Mouse (Mus musculus) hindbrain, postnatal 0 days (tissue): ENCODE results near the gene Zpbp. TPM values are rescaled to one million over a fixed set of nuclear protein-coding genes. Genes with fewer than 3 reads are reported as not detected.

ENCODE experiments used
- ATAC-seq: fragments of 200-750 bp; cut with Nextera tagmentation; 2 replicates; pipeline ENCODE4 v1.8.0; 2017; ENCODE audit warnings: mild to moderate bottlenecking, moderate TSS enrichment, moderate library complexity
- DNase-seq: peaks from one replicate; pipeline ENCODE4 v3.0.0-alpha.2; 2015; ENCODE audit warnings: low spot score
- H3K27ac ChIP-seq: fragments of 300-500 bp; sonication (generic); 2 replicates; pipeline ENCODE4 v1.5.1; 2014; ENCODE audit warnings: mild to moderate bottlenecking
- H3K27me3 ChIP-seq: fragments of 300-500 bp; sonication (generic); 2 replicates; pipeline ENCODE4 v1.6.1; 2014; ENCODE audit warnings: low read length, mixed read lengths; ENCODE audit not compliant: insufficient read depth
- H3K36me3 ChIP-seq: fragments of 300-500 bp; sonication (generic); 2 replicates; pipeline ENCODE4 v1.6.1; 2014; ENCODE audit warnings: low read length, mixed read lengths; ENCODE audit not compliant: insufficient read depth
- H3K4me1 ChIP-seq: fragments of 300-500 bp; sonication (generic); 2 replicates; pipeline ENCODE4 v1.6.1; 2014; ENCODE audit warnings: antibody characterized with exemption, low read length, mixed read lengths; ENCODE audit not compliant: insufficient read depth
- H3K4me2 ChIP-seq: fragments of 300-500 bp; sonication (generic); 2 replicates; pipeline ENCODE4 v1.6.1; 2014; ENCODE audit warnings: low read depth, mild to moderate bottlenecking, low read length, moderate library complexity, mixed read lengths
- H3K4me3 ChIP-seq: fragments of 300-500 bp; sonication (generic); 2 replicates; pipeline ENCODE4 v1.5.1; 2014; ENCODE audit warnings: low read length
- H3K9ac ChIP-seq: fragments of 300-500 bp; sonication (generic); replicated peaks from 2 replicates; pipeline ENCODE4 v1.6.1; 2014; ENCODE audit warnings: mild to moderate bottlenecking, low read length, moderate library complexity, mixed read lengths
- H3K9me3 ChIP-seq: fragments of 300-500 bp; sonication (generic); 2 replicates; pipeline ENCODE4 v1.6.1; 2016; ENCODE audit warnings: low read length, mixed read lengths
- CTCF ChIP-seq: IDR thresholded peaks from 2 replicates; pipeline ENCODE4 v1.5.1; 2016; ENCODE audit warnings: antibody characterized with exemption, control low read depth, low read depth
- WGBS: fragments of 180-500 bp; shearing (Covaris S2); extraction: QIAGEN DNeasy Blood & Tissue Kit; methylation state at CpG from one replicate; pipeline ENCODE4 v1.1.7; 2014; 5-methylcytosine and 5-hydroxymethylcytosine counted together
- polyA plus RNA-seq: library from polyadenylated mRNA; unstranded; fragments of >200 nt; fragmentation: Nextera tagmentation; extraction: Ambion mirVana; gene quantifications from 2 replicates; pipeline ENCODE4 v1.2.1, GENCODE M21; 2015
- total RNA-seq: library from RNA; depleted of rRNA; stranded (reverse); fragments of >200 nt; gene quantifications from 2 replicates; pipeline ENCODE4 v1.2.3, GENCODE M21; 2014; rRNA removed

The Zpbp gene
- total RNA-seq (3.2 and 3.4 TPM in 2 replicates), polyA plus RNA-seq (2.4 and 2.7 TPM in 2 replicates)

DNA sequence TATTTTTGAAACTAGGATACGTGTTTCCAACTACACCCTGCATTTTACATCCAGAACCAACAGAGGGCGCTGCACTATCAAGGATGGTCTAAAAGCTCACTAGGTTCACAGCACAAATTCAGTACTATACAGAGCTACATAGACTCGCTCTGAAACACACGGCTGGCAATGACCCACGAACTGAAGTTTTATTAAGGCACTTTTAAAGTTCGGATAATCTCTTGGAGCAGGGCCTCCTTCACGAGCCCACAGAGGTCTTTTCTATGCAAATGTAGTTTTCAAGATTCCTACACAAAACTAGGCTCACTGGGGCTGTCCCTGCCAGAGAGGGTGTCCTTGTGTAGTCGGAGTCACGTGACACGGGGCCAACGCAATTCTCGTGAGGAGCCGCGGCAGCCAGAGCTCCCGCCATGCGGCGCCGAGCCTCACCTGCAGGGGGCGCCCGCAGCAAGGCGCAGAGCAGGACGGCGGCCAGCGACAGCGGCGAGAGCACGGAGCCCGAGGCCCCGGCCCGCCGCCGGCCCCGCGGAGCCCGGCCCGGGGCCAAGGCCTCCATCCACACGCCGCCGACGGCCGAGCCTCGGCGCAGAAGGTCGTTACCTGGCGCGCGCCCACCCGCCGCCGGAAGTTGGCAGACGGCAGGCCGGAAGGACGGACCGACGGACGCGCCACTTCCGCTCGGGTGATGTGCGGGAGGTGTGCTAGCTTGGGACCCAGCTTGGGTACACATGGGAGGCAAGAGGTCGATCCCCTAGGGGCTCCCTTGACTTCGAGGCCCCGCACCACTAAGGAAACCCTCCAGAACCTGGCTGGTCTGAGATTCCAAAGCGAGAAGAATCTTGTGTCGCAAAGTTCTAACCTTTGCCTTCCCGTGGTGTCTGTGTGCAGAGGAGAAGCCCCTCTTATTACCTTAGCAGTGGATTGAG is at the start of gene Zpbp, which contains the start of gene Spata48:
Gene Zpbp, minus strand, starts transcription at position 774 of the 926 bp plus-strand sequence.
Gene Spata48, plus strand, starts transcription at position 460 of the 926 bp plus-strand sequence.
- H3K4me3 ChIP-seq = peak within 1 kb of the TSS; percentile 66
- no peaks in the 10 kb centered on the region for H3K27me3 ChIP-seq
- no peaks in the 10 kb centered on the region for H3K9me3 ChIP-seq
- peak within 1 kb of the TSS; percentile 72 for H3K4me2 ChIP-seq
- 4% methylated on average over 65 of the region's 66 CpGs for WGBS
- peak; percentile 97 for ATAC-seq
- peak within 1 kb of the TSS; percentile 75 for H3K9ac ChIP-seq
- DNase-seq = peak; percentile 94
- peaks cover 5% of the 10 kb centered on the region; the same call in 1 of the 2 replicates for H3K4me1 ChIP-seq
- TF ChIP-seq CTCF = peak; percentile 80
- H3K27ac ChIP-seq = peak within 1 kb of the TSS; percentile 89
- no peaks in the 10 kb centered on the region for H3K36me3 ChIP-seq

GRCm38 (mm10) chr11:11509413-11509812 is 47.2 kb upstream of the Zpbp start:
- H3K27me3 ChIP-seq = no peaks in the 10 kb centered on the region
- no peak overlapping the region for H3K4me2 ChIP-seq
- no peak overlapping the region for H3K9ac ChIP-seq
- no peak overlapping the region for H3K27ac ChIP-seq
- no peak for DNase-seq
- no peaks in the 10 kb centered on the region for H3K4me1 ChIP-seq
- no peaks in the 10 kb centered on the region for H3K36me3 ChIP-seq
- 76% methylated on average over 2 of the region's 2 CpGs for WGBS
- ATAC-seq = no peak
- no peak for TF ChIP-seq CTCF
- H3K4me3 ChIP-seq = no peak overlapping the region
- H3K9me3 ChIP-seq = no peaks in the 10 kb centered on the region

DNA sequence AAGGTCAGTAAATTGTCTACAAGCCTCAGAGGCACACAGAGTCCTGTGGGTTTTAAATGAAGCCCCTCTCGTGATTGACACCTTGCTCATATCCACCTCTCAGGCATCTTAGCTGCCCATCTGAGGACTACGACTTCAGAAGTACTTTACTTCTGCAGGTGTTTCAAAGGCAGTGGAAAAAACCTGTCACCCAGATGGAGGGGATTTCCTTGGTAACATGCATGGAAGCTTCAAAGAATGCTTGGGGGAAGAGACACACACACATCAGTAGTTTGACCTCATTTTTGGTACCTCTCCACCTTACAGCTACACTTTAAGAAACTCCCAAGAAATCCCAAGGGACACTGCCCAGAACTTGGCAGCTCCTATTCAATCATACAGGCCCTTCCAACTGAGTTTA is 44.0 kb upstream of the Zpbp start:
- WGBS = 71% methylated on average over 2 of the region's 2 CpGs
- Histone ChIP-seq H3K27me3 (no peaks in the 10 kb centered on the region), H3K9ac (no peak overlapping the region), H3K4me3 (no peak overlapping the region), H3K27ac (no peak overlapping the region), H3K36me3 (no peaks in the 10 kb centered on the region), H3K9me3 (no peaks in the 10 kb centered on the region), H3K4me2 (no peak overlapping the region), H3K4me1 (no peaks in the 10 kb centered on the region)
- DNase-seq = no peak
- no peak for TF ChIP-seq CTCF
- no peak for ATAC-seq

- H3K36me3 ChIP-seq = no peaks in the 10 kb centered on the region
- H3K27me3 ChIP-seq = no peaks in the 10 kb centered on the region
- no peaks in the 10 kb centered on the region for H3K9me3 ChIP-seq
- no peak overlapping the region for H3K4me2 ChIP-seq
- ATAC-seq (no peak), DNase-seq (peak; percentile 62)
- H3K4me1 ChIP-seq = no peaks in the 10 kb centered on the region
- 23% methylated on average over 10 of the region's 10 CpGs for WGBS
- H3K9ac ChIP-seq = no peak overlapping the region
- H3K4me3 ChIP-seq = no peak overlapping the region
- TF ChIP-seq CTCF = peak; percentile 73
- H3K27ac ChIP-seq = no peak overlapping the region
These were observed 37.7 kb upstream of the Zpbp start for GRCm38 (mm10) chr11:11499944-11500343.

DNA sequence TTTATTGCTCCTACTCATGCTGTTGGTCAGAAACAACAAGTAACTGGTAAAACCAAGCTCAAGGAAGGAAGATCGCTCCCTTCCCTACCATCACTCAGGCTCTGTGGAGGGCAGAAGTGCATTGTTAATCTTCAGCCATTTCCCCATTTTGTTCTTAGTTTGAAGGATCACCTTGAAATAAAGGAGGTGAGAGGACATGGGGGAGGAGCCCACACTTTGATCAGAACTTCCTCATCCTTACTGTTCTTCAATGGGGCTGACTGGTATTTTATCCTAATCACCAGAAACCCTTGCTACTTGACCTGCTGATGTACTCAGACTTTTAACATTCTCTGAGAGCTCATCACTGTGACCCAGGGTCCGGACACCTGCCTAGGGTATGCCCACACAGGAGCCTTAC is 33.5 kb upstream of the Zpbp start:
- H3K9ac ChIP-seq = no peak overlapping the region
- no peaks in the 10 kb centered on the region for H3K4me1 ChIP-seq
- H3K4me3 ChIP-seq = no peak overlapping the region
- 98% methylated on average over 2 of the region's 2 CpGs for WGBS
- DNase-seq = no peak
- no peaks in the 10 kb centered on the region for H3K27me3 ChIP-seq
- no peaks in the 10 kb centered on the region for H3K36me3 ChIP-seq
- no peak overlapping the region for H3K4me2 ChIP-seq
- H3K9me3 ChIP-seq = no peaks in the 10 kb centered on the region
- ATAC-seq = no peak
- no peak for TF ChIP-seq CTCF
- no peak overlapping the region for H3K27ac ChIP-seq

- ATAC-seq = no peak
- no peak for DNase-seq
These were observed 29.8 kb upstream of the Zpbp start for GRCm38 (mm10) chr11:11492044-11492443.

DNA sequence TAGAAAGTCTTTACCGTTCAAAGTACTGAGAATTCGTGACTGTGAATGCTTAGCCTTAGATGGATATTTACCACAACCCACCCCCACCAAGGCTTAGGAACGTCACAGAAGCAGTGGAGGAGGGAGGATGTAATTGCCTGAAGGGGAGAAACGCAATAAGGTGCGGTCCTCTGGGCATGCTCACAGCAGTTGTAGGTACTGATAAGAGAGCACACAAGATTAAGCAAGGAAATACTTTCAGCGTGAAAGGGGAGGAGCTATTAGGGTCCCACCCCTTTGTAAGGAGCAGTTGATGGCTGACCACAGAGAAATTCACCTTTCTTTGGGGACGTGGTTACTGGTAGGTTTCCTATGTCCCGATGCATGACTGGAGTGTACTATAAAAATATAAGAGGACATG is 22.2 kb upstream of the Zpbp start:
- no peak overlapping the region for H3K27ac ChIP-seq

More at GRCm38 (mm10) chr11:11492044-11492443, 29.8 kb upstream of the Zpbp start:
- no peaks in the 10 kb centered on the region for H3K27me3 ChIP-seq
- H3K4me2 ChIP-seq = no peak overlapping the region
- H3K4me1 ChIP-seq = no peaks in the 10 kb centered on the region
- H3K4me3 ChIP-seq = no peak overlapping the region
- TF ChIP-seq CTCF = no peak
- no peak overlapping the region for H3K9ac ChIP-seq
- no peak overlapping the region for H3K27ac ChIP-seq
- no peaks in the 10 kb centered on the region for H3K36me3 ChIP-seq
- 61% methylated on average over 5 of the region's 5 CpGs for WGBS
- H3K9me3 ChIP-seq = no peaks in the 10 kb centered on the region

More for the DNA sequence above, 22.2 kb upstream of the Zpbp start:
- Histone ChIP-seq H3K4me3 (no peak overlapping the region), H3K9ac (no peak overlapping the region), H3K4me2 (no peak overlapping the region), H3K9me3 (no peaks in the 10 kb centered on the region), H3K36me3 (no peaks in the 10 kb centered on the region), H3K27me3 (no peaks in the 10 kb centered on the region), H3K4me1 (no peaks in the 10 kb centered on the region)
- DNase-seq (no peak), ATAC-seq (no peak)
- TF ChIP-seq CTCF = no peak
- WGBS = 61% methylated on average over 8 of the region's 8 CpGs
